Mouse (Mus musculus): ENCODE data around the gene Dnttip2. TPM values are rescaled to one million over a fixed set of nuclear protein-coding genes. Genes with fewer than 3 reads are reported as not detected.

Dnttip2 gene
- polyA plus RNA-seq, 1 experiment from 2014 or later: 59.9 TPM

- no peaks in the 10 kb centered on the region for H3K9me3 ChIP-seq
- no peak overlapping the region for H3K4me3 ChIP-seq
- H3K36me3 ChIP-seq: no peaks in the 10 kb centered on the region
- H3K27ac ChIP-seq (replicated peaks): no peak overlapping the region
- no peak overlapping the region for H3K9ac ChIP-seq (replicated peaks)
- H3K27me3 ChIP-seq: no peaks in the 10 kb centered on the region
- H3K4me1 ChIP-seq: peaks cover 10% of the 10 kb centered on the region; the same call in 1 of the 2 replicates
- no peak for ATAC-seq (replicated peaks)
- 79% methylated on average over 10 of the region's 10 CpGs for WGBS
- H3K4me2 ChIP-seq (replicated peaks): no peak overlapping the region
These were observed 38.9 kb downstream of the Dnttip2 start for GRCm38 (mm10) chr3:122312936-122313629.

DNA sequence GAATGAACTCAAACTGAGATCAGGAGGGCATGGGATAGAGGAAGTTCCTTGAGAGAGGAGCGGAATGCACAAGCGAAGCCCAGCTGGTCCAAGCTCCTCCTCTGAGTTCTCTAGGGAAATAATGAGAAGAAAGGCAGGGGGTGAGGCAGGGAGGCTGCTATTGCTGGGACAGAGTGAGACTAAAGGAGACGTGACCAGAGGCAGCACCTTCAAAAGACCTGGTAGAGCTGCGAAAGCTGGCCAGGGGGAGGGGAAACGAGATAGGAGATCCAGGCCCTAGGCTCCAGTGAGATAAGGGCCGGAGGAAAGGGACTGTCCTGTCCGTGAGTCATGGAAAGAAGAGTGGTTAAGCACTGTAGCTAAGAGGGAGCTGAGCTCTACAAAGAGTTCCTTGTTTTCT is 39.7 kb downstream of the Dnttip2 start:
- ATAC-seq (replicated peaks): no peak
- H3K4me2 ChIP-seq (replicated peaks): no peak overlapping the region
- H3K27ac ChIP-seq (replicated peaks): no peak overlapping the region
- peaks cover 10% of the 10 kb centered on the region; the same call in 1 of the 2 replicates for H3K4me1 ChIP-seq
- 47% methylated on average over 7 of the region's 7 CpGs for WGBS
- H3K9me3 ChIP-seq: no peaks in the 10 kb centered on the region
- no peak overlapping the region for H3K4me3 ChIP-seq
- H3K9ac ChIP-seq (replicated peaks): no peak overlapping the region
- H3K27me3 ChIP-seq: no peaks in the 10 kb centered on the region
- no peaks in the 10 kb centered on the region for H3K36me3 ChIP-seq

DNA sequence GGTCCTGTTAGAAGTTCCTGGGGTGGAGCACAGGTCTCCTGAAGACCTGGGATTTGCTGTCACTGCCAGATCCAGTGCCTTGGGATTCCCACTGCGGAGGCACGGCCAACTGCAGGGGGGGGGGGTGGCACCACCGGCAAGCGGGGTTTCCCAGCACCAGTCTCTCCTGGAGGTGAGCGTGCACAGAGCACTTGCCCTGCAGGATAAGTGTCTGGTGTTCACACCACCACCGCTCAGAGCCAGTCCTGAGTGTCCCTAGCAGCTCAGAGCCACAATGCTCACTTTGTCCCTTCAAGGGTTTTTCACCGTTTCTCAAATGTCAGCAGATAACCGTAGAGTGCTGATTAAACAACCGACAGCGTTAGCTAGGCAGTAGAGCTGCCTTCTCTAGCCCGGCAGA is 42.4 kb downstream of the Dnttip2 start:
- H3K4me2 ChIP-seq (replicated peaks): peak overlapping the region; percentile 16
- H3K4me3 ChIP-seq: no peak overlapping the region
- WGBS: 15% methylated on average over 11 of the region's 11 CpGs
- 0 out of 2 replicates have a peak, but pooled peaks have one; percentile 9 for ATAC-seq (replicated peaks)
- H3K27ac ChIP-seq (replicated peaks): no peak overlapping the region
- no peaks in the 10 kb centered on the region for H3K27me3 ChIP-seq
- H3K9me3 ChIP-seq: no peaks in the 10 kb centered on the region
- H3K9ac ChIP-seq (replicated peaks): no peak overlapping the region
- H3K36me3 ChIP-seq: no peaks in the 10 kb centered on the region
- H3K4me1 ChIP-seq: peaks cover 10% of the 10 kb centered on the region; the same call in 1 of the 2 replicates

DNA sequence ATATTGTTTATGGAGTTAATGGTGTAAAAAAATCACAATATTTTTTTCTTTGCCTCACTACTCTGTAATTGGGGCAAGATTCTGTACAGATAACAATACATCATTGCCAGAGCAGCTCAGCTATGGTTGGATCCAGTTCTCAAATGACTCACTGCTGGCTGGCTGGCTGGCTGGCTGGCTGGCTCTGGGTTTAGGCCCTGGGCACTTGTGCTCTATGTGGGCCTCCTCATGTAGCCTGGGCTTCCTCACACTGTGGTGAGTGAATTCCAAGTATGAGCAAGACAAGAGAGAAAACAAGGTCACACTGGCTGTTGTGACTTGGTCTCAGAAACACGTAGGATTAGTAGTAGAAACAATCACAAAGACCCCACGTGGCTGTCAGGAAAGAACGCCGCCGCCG is 43.2 kb downstream of the Dnttip2 start:
- Histone ChIP-seq H3K4me3 (no peak overlapping the region), H3K27me3 (no peaks in the 10 kb centered on the region), H3K27ac (replicated peaks) (no peak overlapping the region), H3K4me2 (replicated peaks) (no peak overlapping the region), H3K9me3 (no peaks in the 10 kb centered on the region), H3K4me1 (peaks cover 10% of the 10 kb centered on the region; the same call in 1 of the 2 replicates), H3K9ac (replicated peaks) (no peak overlapping the region), H3K36me3 (no peaks in the 10 kb centered on the region)
- 79% methylated on average over 6 of the region's 6 CpGs for WGBS
- ATAC-seq (replicated peaks): no peak

- H3K4me3 ChIP-seq: no peak overlapping the region
- no peaks in the 10 kb centered on the region for H3K9me3 ChIP-seq
- H3K27ac ChIP-seq (replicated peaks): no peak overlapping the region
- H3K4me2 ChIP-seq (replicated peaks): no peak overlapping the region
- H3K27me3 ChIP-seq: no peaks in the 10 kb centered on the region
- no peak for ATAC-seq (replicated peaks)
- H3K4me1 ChIP-seq: no peaks in the 10 kb centered on the region
- WGBS: 85% methylated on average over 9 of the region's 9 CpGs
- no peak overlapping the region for H3K9ac ChIP-seq (replicated peaks)
- no peaks in the 10 kb centered on the region for H3K36me3 ChIP-seq
These were observed 48.0 kb downstream of the Dnttip2 start for GRCm38 (mm10) chr3:122322226-122322625.

DNA sequence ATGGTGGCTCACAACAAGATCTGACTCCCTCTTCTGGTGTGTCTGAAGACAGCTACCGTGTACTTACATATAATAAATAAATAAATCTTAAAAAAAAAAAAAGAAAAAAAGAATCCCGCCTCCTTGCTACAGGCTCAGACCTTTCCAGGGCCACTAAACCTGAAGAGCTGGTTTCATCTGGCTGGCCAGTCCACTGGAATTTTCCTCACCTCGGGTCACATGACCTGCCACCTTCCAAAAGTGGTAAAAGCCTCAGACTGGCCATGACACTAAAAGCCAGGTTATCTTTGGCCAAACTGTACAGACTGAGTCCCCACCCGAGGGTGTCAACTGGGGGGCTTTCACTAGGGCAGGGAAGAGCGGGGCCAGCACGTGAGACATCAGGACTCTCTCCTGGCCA is 49.7 kb downstream of the Dnttip2 start:
- no peak for ATAC-seq (replicated peaks)
- H3K9ac ChIP-seq (replicated peaks): no peak overlapping the region
- H3K4me3 ChIP-seq: no peak overlapping the region
- 91% methylated on average over 6 of the region's 6 CpGs for WGBS
- H3K4me2 ChIP-seq (replicated peaks): no peak overlapping the region
- H3K9me3 ChIP-seq: no peaks in the 10 kb centered on the region
- no peaks in the 10 kb centered on the region for H3K27me3 ChIP-seq
- no peaks in the 10 kb centered on the region for H3K4me1 ChIP-seq
- H3K36me3 ChIP-seq: no peaks in the 10 kb centered on the region
- no peak overlapping the region for H3K27ac ChIP-seq (replicated peaks)

DNA sequence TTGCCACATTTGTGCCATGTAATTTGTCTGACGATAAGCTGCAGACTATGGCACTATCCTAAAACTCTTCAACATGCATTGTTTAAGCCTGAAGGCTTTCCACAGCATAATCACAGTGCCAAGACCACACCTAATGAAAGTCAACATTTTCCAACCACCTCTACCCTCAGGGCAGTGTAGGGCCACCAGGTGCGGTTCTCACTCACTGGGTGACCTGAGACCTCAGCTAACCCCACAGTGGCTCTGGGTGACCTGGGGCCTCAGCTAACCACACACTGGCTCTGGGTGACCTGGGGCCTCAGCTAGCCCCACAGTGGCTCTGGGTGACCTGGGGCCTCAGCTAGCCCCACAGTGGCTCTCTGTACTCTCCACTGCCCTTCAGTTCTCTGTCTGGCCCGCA is 50.3 kb downstream of the Dnttip2 start:
- no peak for ATAC-seq (replicated peaks)
- Histone ChIP-seq H3K4me3 (no peak overlapping the region), H3K27ac (replicated peaks) (no peak overlapping the region), H3K4me2 (replicated peaks) (no peak overlapping the region), H3K27me3 (no peaks in the 10 kb centered on the region), H3K9ac (replicated peaks) (no peak overlapping the region), H3K9me3 (no peaks in the 10 kb centered on the region), H3K4me1 (no peaks in the 10 kb centered on the region), H3K36me3 (no peaks in the 10 kb centered on the region)
- WGBS: 93% methylated on average over 3 of the region's 3 CpGs

DNA sequence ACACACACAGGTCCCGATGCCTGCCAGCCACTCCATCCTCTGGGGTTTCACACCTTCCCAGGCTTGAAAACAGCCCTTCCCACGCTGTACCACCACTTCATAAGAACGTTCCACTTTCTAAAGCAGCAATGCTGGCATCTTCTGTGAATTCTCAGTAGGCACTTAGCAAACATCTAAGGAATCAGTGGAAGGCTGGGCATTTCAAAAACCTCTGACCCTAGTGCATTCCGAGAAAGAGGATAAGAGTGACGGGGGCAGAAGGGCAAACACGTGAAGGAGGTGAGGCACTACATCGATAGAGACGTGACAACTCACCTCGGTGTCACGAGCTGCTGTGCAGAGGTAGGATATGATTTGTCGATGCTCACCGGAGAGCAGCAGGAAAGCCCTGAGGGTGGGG is 56.3 kb downstream of the Dnttip2 start:
- Histone ChIP-seq H3K9ac (replicated peaks) (no peak overlapping the region), H3K4me1 (no peaks in the 10 kb centered on the region), H3K4me2 (replicated peaks) (no peak overlapping the region), H3K27me3 (no peaks in the 10 kb centered on the region), H3K9me3 (no peaks in the 10 kb centered on the region), H3K36me3 (no peaks in the 10 kb centered on the region), H3K4me3 (no peak overlapping the region), H3K27ac (replicated peaks) (no peak overlapping the region)
- 87% methylated on average over 12 of the region's 12 CpGs for WGBS
- ATAC-seq (replicated peaks): no peak

- no peaks in the 10 kb centered on the region for H3K4me1 ChIP-seq
- H3K4me3 ChIP-seq: no peak overlapping the region
- H3K9me3 ChIP-seq: no peaks in the 10 kb centered on the region
- H3K27me3 ChIP-seq: no peaks in the 10 kb centered on the region
- H3K27ac ChIP-seq (replicated peaks): no peak overlapping the region
- H3K9ac ChIP-seq (replicated peaks): no peak overlapping the region
- H3K4me2 ChIP-seq (replicated peaks): no peak overlapping the region
- WGBS: 17% methylated on average over 4 of the region's 4 CpGs
- ATAC-seq (replicated peaks): no peak
- H3K36me3 ChIP-seq: no peaks in the 10 kb centered on the region
These were observed 59.3 kb downstream of the Dnttip2 start for GRCm38 (mm10) chr3:122333493-122333892.

- H3K27me3 ChIP-seq: no peaks in the 10 kb centered on the region
- H3K9ac ChIP-seq (replicated peaks): no peak overlapping the region
- H3K4me3 ChIP-seq: no peak overlapping the region
- H3K4me2 ChIP-seq (replicated peaks): no peak overlapping the region
- no peaks in the 10 kb centered on the region for H3K36me3 ChIP-seq
- ATAC-seq (replicated peaks): no peak
- 46% methylated on average over 7 of the region's 7 CpGs for WGBS
- H3K27ac ChIP-seq (replicated peaks): no peak overlapping the region
- H3K9me3 ChIP-seq: no peaks in the 10 kb centered on the region
- no peaks in the 10 kb centered on the region for H3K4me1 ChIP-seq
These were observed 59.7 kb downstream of the Dnttip2 start for GRCm38 (mm10) chr3:122333902-122334301.

DNA sequence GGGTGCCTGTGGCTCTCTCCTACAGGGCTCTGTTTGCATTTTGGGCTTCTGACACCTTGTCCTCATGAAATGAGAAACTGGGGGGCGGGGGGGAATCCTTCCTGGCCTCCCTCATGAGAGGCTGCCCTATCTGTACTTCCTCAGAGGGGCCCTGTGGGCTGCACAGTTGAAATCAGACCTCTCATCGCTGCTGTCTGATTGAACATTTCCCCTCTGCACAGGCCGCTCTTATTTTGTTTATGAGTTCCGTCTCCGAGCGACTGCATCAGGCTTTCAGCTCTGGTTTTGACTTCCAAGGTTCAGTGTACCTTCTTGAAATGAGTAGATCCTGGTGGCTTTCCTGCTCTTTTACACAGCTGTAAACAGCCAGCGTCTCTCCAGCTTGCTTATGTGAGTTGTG is 60.2 kb downstream of the Dnttip2 start:
- Histone ChIP-seq H3K27ac (replicated peaks) (no peak overlapping the region), H3K9me3 (no peaks in the 10 kb centered on the region), H3K27me3 (no peaks in the 10 kb centered on the region), H3K4me2 (replicated peaks) (no peak overlapping the region), H3K36me3 (no peaks in the 10 kb centered on the region), H3K9ac (replicated peaks) (no peak overlapping the region), H3K4me1 (no peaks in the 10 kb centered on the region), H3K4me3 (no peak overlapping the region)
- WGBS: 82% methylated on average over 7 of the region's 7 CpGs
- ATAC-seq (replicated peaks): no peak
